Mouse (Mus musculus) intestine, postnatal 0 days (tissue): ENCODE results near the gene Phlda1. TPM values are rescaled to one million over a fixed set of nuclear protein-coding genes. Genes with fewer than 3 reads are reported as not detected.

Experiments
- ATAC-seq: fragments of 200-750 bp; cut with Nextera tagmentation; 2 replicates; pipeline ENCODE4 v1.8.0; 2017; ENCODE audit warnings: mild to moderate bottlenecking, moderate TSS enrichment, moderate library complexity
- H3K27ac ChIP-seq: fragments of 300-500 bp; sonication (generic); 2 replicates; pipeline ENCODE4 v1.5.1; 2014; ENCODE audit warnings: mild to moderate bottlenecking, low read depth, low read length, moderate library complexity
- H3K27me3 ChIP-seq: fragments of 300-500 bp; sonication (generic); replicated peaks from 2 replicates; pipeline ENCODE4 v1.6.1; 2014; ENCODE audit warnings: low read length, mixed read lengths; ENCODE audit not compliant: control insufficient read depth, insufficient read depth
- H3K36me3 ChIP-seq: fragments of 300-500 bp; sonication (generic); 2 replicates; pipeline ENCODE4 v1.6.1; 2014; ENCODE audit warnings: mild to moderate bottlenecking, moderate library complexity; ENCODE audit not compliant: control insufficient read depth, insufficient read depth
- H3K4me1 ChIP-seq: fragments of 300-500 bp; sonication (generic); replicated peaks from 2 replicates; pipeline ENCODE4 v1.6.1; 2014; ENCODE audit warnings: antibody characterized with exemption, low read length, mixed read lengths; ENCODE audit not compliant: control insufficient read depth, insufficient read depth
- H3K4me2 ChIP-seq: fragments of 300-500 bp; sonication (generic); replicated peaks from 2 replicates; pipeline ENCODE4 v1.6.1; 2014; ENCODE audit warnings: low read depth, mild to moderate bottlenecking, moderate library complexity
- H3K4me3 ChIP-seq: fragments of 300-500 bp; sonication (generic); 2 replicates; pipeline ENCODE4 v1.5.1; 2014; ENCODE audit warnings: low read depth, low read length
- H3K9ac ChIP-seq: fragments of 300-500 bp; sonication (generic); 2 replicates; pipeline ENCODE4 v1.6.1; 2014; ENCODE audit warnings: mild to moderate bottlenecking, low read depth, low read length
- H3K9me3 ChIP-seq: fragments of 300-500 bp; sonication (generic); 2 replicates; pipeline ENCODE4 v1.6.1; 2016; ENCODE audit warnings: mixed run types; ENCODE audit not compliant: control insufficient read depth
- CTCF ChIP-seq: sonication (generic); IDR thresholded peaks from 2 replicates; pipeline ENCODE4 v1.5.1; 2016; ENCODE audit warnings: low read depth, mild to moderate bottlenecking, control low read depth, antibody characterized with exemption, moderate library complexity
- WGBS: fragments of 180-500 bp; shearing (Covaris S2); extraction: QIAGEN DNeasy Blood & Tissue Kit; methylation state at CpG from one replicate; pipeline ENCODE4 v1.1.7; 2014; 5-methylcytosine and 5-hydroxymethylcytosine counted together
- polyA plus RNA-seq: library from polyadenylated mRNA; unstranded; fragments of >200 nt; fragmentation: Nextera tagmentation; extraction: Ambion mirVana; gene quantifications from 2 replicates; pipeline ENCODE4 v1.2.1, GENCODE M21; 2015

Gene Phlda1
- polyA plus RNA-seq, 1 experiment from 2014 or later = 21.4 TPM

DNA sequence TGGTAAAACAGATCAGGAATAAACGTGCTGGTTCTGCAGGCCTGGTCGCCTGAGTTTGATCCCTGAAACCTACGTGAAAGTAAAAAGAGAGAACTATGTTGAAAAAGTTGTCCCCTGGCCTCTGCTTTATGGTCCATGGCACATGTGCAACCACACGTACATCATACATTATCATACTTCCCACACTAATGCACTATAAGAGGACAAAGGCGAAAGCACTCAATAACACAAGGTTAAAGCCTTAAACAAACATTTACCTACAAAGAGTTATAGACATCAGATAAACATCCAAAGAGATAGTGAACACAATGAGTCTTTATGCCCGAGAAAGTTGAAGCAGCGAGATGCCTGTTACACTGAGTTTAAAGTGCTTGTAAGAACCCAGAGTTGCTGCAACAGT is 24.3 kb downstream of the Phlda1 start:
- Histone ChIP-seq H3K9ac (no peak overlapping the region), H3K36me3 (no peaks in the 10 kb centered on the region), H3K9me3 (no peaks in the 10 kb centered on the region), H3K4me1 (no peaks in the 10 kb centered on the region), H3K4me3 (no peak overlapping the region), H3K27ac (no peak overlapping the region), H3K4me2 (no peak overlapping the region), H3K27me3 (no peaks in the 10 kb centered on the region)
- peak; percentile 62 for ATAC-seq
- 37% methylated on average over 7 of the region's 7 CpGs for WGBS
- no peak for TF ChIP-seq CTCF

DNA sequence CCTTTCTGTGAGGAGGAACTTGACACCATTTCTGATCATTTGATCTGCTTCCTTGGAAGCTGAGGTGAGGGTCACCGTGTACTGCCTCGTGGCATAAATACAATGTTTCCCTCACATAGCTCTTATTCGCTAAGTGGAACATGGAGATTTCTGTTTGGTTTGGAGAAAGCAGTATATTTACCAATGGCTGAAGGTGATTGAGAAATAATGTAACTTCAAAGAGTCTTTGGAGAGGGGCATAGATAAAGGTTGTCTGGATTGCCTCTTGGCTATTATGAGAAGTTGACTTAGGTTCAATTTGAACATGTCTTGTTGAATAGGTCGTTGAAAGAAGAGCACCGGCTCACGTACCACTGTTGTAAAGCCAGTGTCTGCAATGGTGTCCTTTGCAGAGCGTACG is 28.6 kb downstream of the Phlda1 start:
- TF ChIP-seq CTCF = no peak
- H3K9ac ChIP-seq = no peak overlapping the region
- no peaks in the 10 kb centered on the region for H3K9me3 ChIP-seq
- no peaks in the 10 kb centered on the region for H3K36me3 ChIP-seq
- no peak overlapping the region for H3K4me3 ChIP-seq
- H3K27ac ChIP-seq = no peak overlapping the region
- H3K4me1 ChIP-seq = peaks cover 3% of the 10 kb centered on the region; the same call in 1 of the 2 replicates
- no peak for ATAC-seq
- WGBS = 65% methylated on average over 8 of the region's 8 CpGs
- no peak overlapping the region for H3K4me2 ChIP-seq
- no peaks in the 10 kb centered on the region for H3K27me3 ChIP-seq

DNA sequence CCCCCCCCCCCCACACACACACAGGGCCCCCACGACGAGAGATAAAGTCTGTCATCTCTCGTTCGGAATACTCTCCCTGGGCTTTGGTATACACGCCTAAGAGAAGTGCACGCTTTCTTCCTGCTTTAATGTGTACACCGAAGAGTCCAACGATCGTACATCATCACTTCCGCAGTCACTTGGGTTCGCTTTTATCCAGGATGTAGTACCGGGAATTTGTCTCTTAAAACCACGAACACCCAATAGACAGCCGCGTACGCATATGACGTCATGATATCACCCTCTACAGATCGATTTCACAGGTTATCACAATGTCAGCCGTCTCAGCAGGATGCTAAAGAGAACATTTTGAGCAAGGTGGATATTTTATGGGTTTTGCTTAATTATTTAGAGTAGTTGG is 31.3 kb downstream of the Phlda1 start:
- Histone ChIP-seq H3K36me3 (no peaks in the 10 kb centered on the region), H3K9me3 (no peaks in the 10 kb centered on the region), H3K4me1 (peaks cover 4% of the 10 kb centered on the region; the same call in 1 of the 2 replicates), H3K27ac (no peak overlapping the region), H3K4me3 (0 out of 2 replicates have a peak overlapping the region, but pooled peaks have one; percentile 3), H3K9ac (peak overlapping the region; percentile 31; the same call in 1 of the 2 replicates), H3K27me3 (no peaks in the 10 kb centered on the region), H3K4me2 (peak overlapping the region; percentile 48)
- no peak for ATAC-seq
- TF ChIP-seq CTCF = no peak
- 58% methylated on average over 19 of the region's 19 CpGs for WGBS

DNA sequence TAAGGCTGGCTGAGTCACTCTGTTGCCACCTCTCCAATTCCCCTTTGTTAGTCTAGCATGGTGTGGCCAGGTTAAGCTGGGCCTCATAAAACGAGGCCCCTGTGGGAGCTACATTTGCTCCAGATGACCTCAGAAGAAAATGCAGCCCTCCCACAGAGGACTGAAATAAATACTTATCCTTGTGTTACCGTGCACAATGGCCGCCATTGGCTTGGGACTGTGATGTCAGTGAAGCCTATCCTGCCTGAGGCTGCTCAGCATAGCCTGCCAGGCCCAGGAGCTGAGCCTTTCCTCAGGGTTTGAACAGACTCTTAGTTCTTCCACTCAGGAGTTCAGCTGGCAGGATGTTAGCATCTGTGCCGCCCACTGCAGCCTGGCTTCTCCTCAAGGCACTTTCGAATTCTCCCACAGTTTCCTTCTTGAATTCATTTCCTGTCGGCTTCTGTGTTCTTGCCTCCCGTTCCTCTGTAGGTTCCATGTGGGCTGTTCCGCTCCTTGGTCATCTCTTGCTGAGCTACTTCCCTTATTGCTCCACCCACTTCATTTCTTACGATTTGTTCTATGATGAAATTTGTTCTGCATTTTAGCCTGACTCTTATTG is 33.7 kb downstream of the Phlda1 start:
- peak; percentile 25; the same call in 1 of the 2 replicates for ATAC-seq
- TF ChIP-seq CTCF = no peak
- H3K4me1 ChIP-seq = peaks cover 10% of the 10 kb centered on the region; the same call in 1 of the 2 replicates
- peak overlapping the region; percentile 30; the same call in 1 of the 2 replicates for H3K4me2 ChIP-seq
- H3K27me3 ChIP-seq = no peaks in the 10 kb centered on the region
- WGBS = 22% methylated on average over 9 of the region's 9 CpGs
- no peak overlapping the region for H3K4me3 ChIP-seq
- H3K27ac ChIP-seq = peak overlapping the region; percentile 68
- H3K9ac ChIP-seq = no peak overlapping the region
- H3K36me3 ChIP-seq = no peaks in the 10 kb centered on the region
- no peaks in the 10 kb centered on the region for H3K9me3 ChIP-seq

DNA sequence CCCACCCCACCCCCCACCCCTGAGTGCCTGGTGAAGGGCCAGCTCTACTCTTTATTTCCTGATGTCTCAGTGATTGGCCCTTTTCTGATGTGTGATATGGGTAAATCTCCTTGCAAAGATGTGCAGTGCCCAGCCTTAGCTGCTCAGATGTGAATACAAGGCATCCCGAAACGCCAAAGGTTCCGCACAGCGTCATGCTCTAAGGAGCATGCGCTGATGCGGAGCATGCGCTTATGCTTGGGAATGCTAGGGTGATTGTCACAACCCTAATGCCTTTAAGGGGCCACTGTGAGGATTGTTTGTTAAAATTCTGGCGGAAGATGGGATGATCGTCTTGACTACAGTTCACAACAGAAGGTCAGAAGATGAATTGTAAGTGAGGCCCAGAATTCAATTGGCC is 34.6 kb downstream of the Phlda1 start:
- no peak for TF ChIP-seq CTCF
- Histone ChIP-seq H3K4me1 (peaks cover 12% of the 10 kb centered on the region), H3K27me3 (no peaks in the 10 kb centered on the region), H3K27ac (no peak overlapping the region), H3K4me2 (no peak overlapping the region), H3K9ac (no peak overlapping the region), H3K4me3 (no peak overlapping the region), H3K36me3 (no peaks in the 10 kb centered on the region), H3K9me3 (no peaks in the 10 kb centered on the region)
- WGBS = 95% methylated on average over 9 of the region's 9 CpGs
- ATAC-seq = no peak

DNA sequence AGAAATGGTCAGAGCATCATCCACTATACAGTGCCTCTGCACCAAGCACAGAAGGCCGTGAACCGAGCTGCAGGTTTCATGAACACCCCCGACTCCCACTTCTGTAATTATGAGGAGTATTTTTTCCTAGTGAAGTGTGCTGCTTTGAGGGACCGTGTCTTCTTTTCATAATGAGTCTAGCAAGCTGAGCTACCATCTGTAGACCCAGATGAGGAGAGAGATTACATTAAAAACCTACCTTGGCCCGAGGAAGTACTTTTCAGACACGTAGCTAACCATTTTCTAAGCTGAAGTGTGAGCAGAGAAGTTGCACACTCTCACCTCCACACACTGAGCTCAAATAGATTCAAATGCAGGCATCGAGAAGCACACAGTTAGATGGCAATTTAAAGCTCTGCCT is 37.0 kb downstream of the Phlda1 start:
- Histone ChIP-seq H3K4me3 (no peak overlapping the region), H3K4me2 (no peak overlapping the region), H3K27me3 (no peaks in the 10 kb centered on the region), H3K36me3 (no peaks in the 10 kb centered on the region), H3K9ac (no peak overlapping the region), H3K4me1 (peaks cover 13% of the 10 kb centered on the region), H3K9me3 (no peaks in the 10 kb centered on the region), H3K27ac (no peak overlapping the region; the same call in 1 of the 2 replicates)
- TF ChIP-seq CTCF = no peak
- 84% methylated on average over 7 of the region's 7 CpGs for WGBS
- ATAC-seq = no peak
